Mouse (Mus musculus) effector memory CD4-positive, alpha-beta T cell, adult 5 months (primary cell): Measurements from ENCODE around the gene Ncapg. TPM values are rescaled to one million over a fixed set of nuclear protein-coding genes. Genes with fewer than 3 reads are reported as not detected.

Experiments used
- polyA plus RNA-seq: library from polyadenylated mRNA; unstranded; fragments of 100-300 nt; shearing (Covaris generic); gene quantifications from one replicate; pipeline ENCODE4 v1.2.1, GENCODE M21; 2017

Gene Ncapg
- 1.4 TPM for polyA plus RNA-seq

GRCm38 (mm10) chr5:45669598-45670279 is at the start of gene Ncapg:
Gene Ncapg (plus strand): TSS chr5:45669919.

GRCm38 (mm10) chr5:45638806-45639714 is 30.7 kb upstream of the Ncapg start, which contains the start of gene Fam184b:
Gene Fam184b (minus strand): TSS chr5:45639614.

Other genes starting within 250 kb of the Ncapg start
- 67.2 TPM for gene Qdpr, start 219.7 kb upstream of the Ncapg start, polyA plus RNA-seq
- gene Clrn2, start 216.2 kb upstream of the Ncapg start, polyA plus RNA-seq = not detected
- gene Lap3, start 176.5 kb upstream of the Ncapg start, polyA plus RNA-seq = 22.9 TPM
- 200 TPM for gene Med28, start 149.7 kb upstream of the Ncapg start, polyA plus RNA-seq
- gene Fam184b, start 30.3 kb upstream of the Ncapg start, polyA plus RNA-seq = 0.14 TPM
- 22.5 TPM for gene Lcorl, start 187.7 kb downstream of the Ncapg start, polyA plus RNA-seq